Comparison of ENCODE assay signal across 12 mouse cellular contexts in the genomic region with DNA sequence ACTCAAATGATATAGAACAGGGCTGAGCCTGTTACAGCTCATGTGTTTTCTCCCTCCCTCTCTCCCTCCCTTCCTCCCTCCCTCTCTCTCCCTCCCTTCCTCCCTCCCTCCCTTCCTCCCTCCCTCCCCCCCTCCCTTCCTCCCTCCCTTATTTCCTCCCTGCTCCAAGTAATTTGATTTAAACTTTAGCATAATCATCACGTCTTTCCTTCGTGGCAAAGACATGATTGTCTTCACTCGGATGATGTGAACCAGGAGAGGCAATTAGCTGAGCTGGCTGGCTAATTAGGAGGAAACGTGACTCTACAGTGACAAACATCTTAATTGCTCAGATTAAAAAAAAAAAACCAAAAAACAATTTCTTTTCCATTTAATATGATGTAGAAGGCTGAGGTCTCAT.
"Had no signal": no experiment of that assay in that cellular context is flagged by ENCODE, and none has a peak within 500 bp of the region (broad histone marks: within the 10 kb centered on the region; RNA-seq: fewer than 3 reads in every experiment).

No protein-coding gene starts in this region.

- H3K4me2 ChIP-seq: kidney, embryonic 15.5 days; limb, embryonic 15.5 days; liver, embryonic 12.5 days; lung, embryonic 14.5 days; midbrain, embryonic 11.5 days; midbrain, embryonic 15.5 days had no signal

- H3K27ac ChIP-seq: kidney, embryonic 15.5 days; limb, embryonic 15.5 days; liver, embryonic 12.5 days; midbrain, embryonic 15.5 days; stomach, postnatal 0 days had no signal

- DNase-seq: kidney, postnatal 14 days; left cerebral cortex, postnatal 4 days; lung, embryonic 14.5 days; lung, postnatal 10 days; lung, postnatal 4 days had no signal

- H3K27me3 ChIP-seq: kidney, embryonic 15.5 days; limb, embryonic 15.5 days; liver, embryonic 12.5 days; midbrain, embryonic 15.5 days had no signal

- H3K36me3 ChIP-seq: kidney, embryonic 15.5 days; limb, embryonic 15.5 days; liver, embryonic 12.5 days; midbrain, embryonic 15.5 days had no signal

- H3K9ac ChIP-seq: kidney, embryonic 15.5 days; limb, embryonic 15.5 days; liver, embryonic 12.5 days; lung, embryonic 14.5 days; midbrain, embryonic 15.5 days had no signal

- H3K4me3 ChIP-seq: kidney, embryonic 15.5 days; limb, embryonic 15.5 days; liver, embryonic 12.5 days; megakaryocyte, embryonic 14.5 days; midbrain, embryonic 15.5 days had no signal

- H3K9me3 ChIP-seq: kidney, embryonic 15.5 days; limb, embryonic 15.5 days; liver, embryonic 12.5 days; megakaryocyte, embryonic 14.5 days; midbrain, embryonic 15.5 days had no signal

- H3K4me1 ChIP-seq: liver, embryonic 12.5 days; megakaryocyte, embryonic 14.5 days had no signal

- ATAC-seq: liver, embryonic 12.5 days; midbrain, embryonic 15.5 days had no signal
